Mouse (Mus musculus): Measurements from ENCODE around the gene Tac1. TPM values are rescaled to one million over a fixed set of nuclear protein-coding genes. Genes with fewer than 3 reads are reported as not detected.
"Not testable (repeated sequence)": the region's sequence is repeated elsewhere in the genome, so short reads cannot be mapped to it uniquely, and the experiment has no call there.

Gene Tac1
- 25.6 and 25.7 TPM in 2 replicates for polyA plus RNA-seq (2014; fragmentation: Nextera tagmentation; extraction: Ambion mirVana)

- H3K4me3 ChIP-seq (ENCODE audit: low read depth, low read length), result peak within 1 kb of the TSS; percentile 18; the same call in 1 of the 2 replicates
- H3K9me3 ChIP-seq (ENCODE audit: control insufficient read depth, low read depth, low read length), result no peaks in the 10 kb centered on the region
- H3K4me2 ChIP-seq (replicated peaks; ENCODE audit: low read depth, low read length), result peak within 1 kb of the TSS; percentile 34
- H3K36me3 ChIP-seq (ENCODE audit: control insufficient read depth, insufficient read depth, low read length), result no peaks in the 10 kb centered on the region
- H3K4me1 ChIP-seq (ENCODE audit: control insufficient read depth, insufficient read depth, low read length), result no peaks in the 10 kb centered on the region
- no peak within 1 kb of the TSS for H3K9ac ChIP-seq (replicated peaks; ENCODE audit: low read depth, low read length)
- 3% methylated on average over 37 of the region's 37 CpGs for WGBS
- H3K27ac ChIP-seq (ENCODE audit: low read length), result no peak within 1 kb of the TSS
- peaks cover 28% of the 10 kb centered on the region for H3K27me3 ChIP-seq (ENCODE audit: control insufficient read depth, insufficient read depth, low read length)
- no peak for ATAC-seq (ENCODE audit: insufficient number of reproducible peaks, insufficient read depth, low FRiP score, low read depth)
Observed at GRCm38 (mm10) chr6:7554829-7555391, at the start of gene Tac1. Gene Tac1, plus strand, starts transcription at chr6:7554879.

- not testable (repeated sequence) for H3K9ac ChIP-seq (replicated peaks; ENCODE audit: low read depth, low read length); H3K4me1 ChIP-seq (ENCODE audit: control insufficient read depth, insufficient read depth, low read length); H3K4me2 ChIP-seq (replicated peaks; ENCODE audit: low read depth, low read length); H3K27me3 ChIP-seq (ENCODE audit: control insufficient read depth, insufficient read depth, low read length); H3K27ac ChIP-seq (ENCODE audit: low read length); H3K9me3 ChIP-seq (ENCODE audit: control insufficient read depth, low read depth, low read length); H3K36me3 ChIP-seq (ENCODE audit: control insufficient read depth, insufficient read depth, low read length); H3K4me3 ChIP-seq (ENCODE audit: low read depth, low read length); ATAC-seq (ENCODE audit: insufficient number of reproducible peaks, insufficient read depth, low FRiP score, low read depth)
- 89% methylated on average over 2 of the region's 2 CpGs for WGBS
Observed at GRCm38 (mm10) chr6:7543511-7543910, 11.2 kb upstream of the Tac1 start.

- WGBS, result 4% methylated on average over 25 of the region's 25 CpGs
- no peak overlapping the region for H3K9ac ChIP-seq (replicated peaks; ENCODE audit: low read depth, low read length)
- H3K36me3 ChIP-seq (ENCODE audit: control insufficient read depth, insufficient read depth, low read length), result no peaks in the 10 kb centered on the region
- no peak for ATAC-seq (ENCODE audit: insufficient number of reproducible peaks, insufficient read depth, low FRiP score, low read depth)
- no peaks in the 10 kb centered on the region for H3K9me3 ChIP-seq (ENCODE audit: control insufficient read depth, low read depth, low read length)
- H3K4me2 ChIP-seq (replicated peaks; ENCODE audit: low read depth, low read length), result peak overlapping the region; percentile 34; the same call in 1 of the 2 replicates
- peaks cover 28% of the 10 kb centered on the region for H3K27me3 ChIP-seq (ENCODE audit: control insufficient read depth, insufficient read depth, low read length)
- H3K27ac ChIP-seq (ENCODE audit: low read length), result no peak overlapping the region
- no peak overlapping the region; the same call in 1 of the 2 replicates for H3K4me3 ChIP-seq (ENCODE audit: low read depth, low read length)
- H3K4me1 ChIP-seq (ENCODE audit: control insufficient read depth, insufficient read depth, low read length), result no peaks in the 10 kb centered on the region
Observed at GRCm38 (mm10) chr6:7555688-7556476, 1.2 kb downstream of the Tac1 start.

- Histone ChIP-seq H3K4me1 (ENCODE audit: control insufficient read depth, insufficient read depth, low read length) (no peaks in the 10 kb centered on the region), H3K4me3 (ENCODE audit: low read depth, low read length) (no peak overlapping the region), H3K27ac (ENCODE audit: low read length) (no peak overlapping the region), H3K27me3 (ENCODE audit: control insufficient read depth, insufficient read depth, low read length) (peaks cover 28% of the 10 kb centered on the region), H3K9ac (replicated peaks; ENCODE audit: low read depth, low read length) (no peak overlapping the region), H3K9me3 (ENCODE audit: control insufficient read depth, low read depth, low read length) (no peaks in the 10 kb centered on the region), H3K36me3 (ENCODE audit: control insufficient read depth, insufficient read depth, low read length) (no peaks in the 10 kb centered on the region), H3K4me2 (replicated peaks; ENCODE audit: low read depth, low read length) (no peak overlapping the region)
- no peak for ATAC-seq (ENCODE audit: insufficient number of reproducible peaks, insufficient read depth, low FRiP score, low read depth)
Observed at GRCm38 (mm10) chr6:7558164-7558563, 3.5 kb downstream of the Tac1 start.

GRCm38 (mm10) chr6:7562524-7562923, 7.8 kb downstream of the Tac1 start:
- Histone ChIP-seq H3K27ac (ENCODE audit: low read length) (no peak overlapping the region), H3K27me3 (ENCODE audit: control insufficient read depth, insufficient read depth, low read length) (0 out of 2 replicates have a peak, but pooled peaks cover 3% of the 10 kb centered on the region), H3K9me3 (ENCODE audit: control insufficient read depth, low read depth, low read length) (no peaks in the 10 kb centered on the region), H3K4me2 (replicated peaks; ENCODE audit: low read depth, low read length) (no peak overlapping the region), H3K9ac (replicated peaks; ENCODE audit: low read depth, low read length) (no peak overlapping the region), H3K4me3 (ENCODE audit: low read depth, low read length) (no peak overlapping the region), H3K36me3 (ENCODE audit: control insufficient read depth, insufficient read depth, low read length) (no peaks in the 10 kb centered on the region), H3K4me1 (ENCODE audit: control insufficient read depth, insufficient read depth, low read length) (no peaks in the 10 kb centered on the region)
- ATAC-seq (ENCODE audit: insufficient number of reproducible peaks, insufficient read depth, low FRiP score, low read depth), result no peak
- 46% methylated on average over 6 of the region's 6 CpGs for WGBS

GRCm38 (mm10) chr6:7564537-7564936, 9.9 kb downstream of the Tac1 start:
- H3K4me1 ChIP-seq (ENCODE audit: control insufficient read depth, insufficient read depth, low read length), result no peaks in the 10 kb centered on the region
- no peak overlapping the region for H3K9ac ChIP-seq (replicated peaks; ENCODE audit: low read depth, low read length)
- H3K9me3 ChIP-seq (ENCODE audit: control insufficient read depth, low read depth, low read length), result no peaks in the 10 kb centered on the region
- H3K27me3 ChIP-seq (ENCODE audit: control insufficient read depth, insufficient read depth, low read length), result no peaks in the 10 kb centered on the region
- no peak overlapping the region for H3K4me3 ChIP-seq (ENCODE audit: low read depth, low read length)
- H3K4me2 ChIP-seq (replicated peaks; ENCODE audit: low read depth, low read length), result no peak overlapping the region
- no peaks in the 10 kb centered on the region for H3K36me3 ChIP-seq (ENCODE audit: control insufficient read depth, insufficient read depth, low read length)
- no peak for ATAC-seq (ENCODE audit: insufficient number of reproducible peaks, insufficient read depth, low FRiP score, low read depth)
- H3K27ac ChIP-seq (ENCODE audit: low read length), result no peak overlapping the region
- 79% methylated on average over 3 of the region's 3 CpGs for WGBS

GRCm38 (mm10) chr6:7571144-7571543, 16.5 kb downstream of the Tac1 start:
- Histone ChIP-seq H3K27ac (ENCODE audit: low read length) (no peak overlapping the region), H3K9me3 (ENCODE audit: control insufficient read depth, low read depth, low read length) (no peaks in the 10 kb centered on the region), H3K9ac (replicated peaks; ENCODE audit: low read depth, low read length) (no peak overlapping the region), H3K27me3 (ENCODE audit: control insufficient read depth, insufficient read depth, low read length) (no peaks in the 10 kb centered on the region), H3K4me2 (replicated peaks; ENCODE audit: low read depth, low read length) (no peak overlapping the region), H3K4me3 (ENCODE audit: low read depth, low read length) (no peak overlapping the region), H3K4me1 (ENCODE audit: control insufficient read depth, insufficient read depth, low read length) (no peaks in the 10 kb centered on the region), H3K36me3 (ENCODE audit: control insufficient read depth, insufficient read depth, low read length) (no peaks in the 10 kb centered on the region)
- ATAC-seq (ENCODE audit: insufficient number of reproducible peaks, insufficient read depth, low FRiP score, low read depth), result no peak
- 76% methylated on average over 1 of the region's 1 CpGs for WGBS

- no peak overlapping the region for H3K27ac ChIP-seq (ENCODE audit: low read length)
- H3K27me3 ChIP-seq (ENCODE audit: control insufficient read depth, insufficient read depth, low read length), result no peaks in the 10 kb centered on the region
- H3K4me3 ChIP-seq (ENCODE audit: low read depth, low read length), result no peak overlapping the region
- H3K4me1 ChIP-seq (ENCODE audit: control insufficient read depth, insufficient read depth, low read length), result no peaks in the 10 kb centered on the region
- H3K9me3 ChIP-seq (ENCODE audit: control insufficient read depth, low read depth, low read length), result no peaks in the 10 kb centered on the region
- H3K4me2 ChIP-seq (replicated peaks; ENCODE audit: low read depth, low read length), result no peak overlapping the region
- no peaks in the 10 kb centered on the region for H3K36me3 ChIP-seq (ENCODE audit: control insufficient read depth, insufficient read depth, low read length)
- WGBS, result 39% methylated on average over 1 of the region's 1 CpGs
- no peak for ATAC-seq (ENCODE audit: insufficient number of reproducible peaks, insufficient read depth, low FRiP score, low read depth)
- H3K9ac ChIP-seq (replicated peaks; ENCODE audit: low read depth, low read length), result no peak overlapping the region
Observed at GRCm38 (mm10) chr6:7578031-7578430, 23.4 kb downstream of the Tac1 start.
